Mouse (Mus musculus) lung, postnatal 14 days (tissue): ENCODE measurements around the gene Dennd4a.

ENCODE experiments used
- DNase-seq: peaks from one replicate; pipeline ENCODE4 v3.0.0; 2021

The Dennd4a gene

DNA sequence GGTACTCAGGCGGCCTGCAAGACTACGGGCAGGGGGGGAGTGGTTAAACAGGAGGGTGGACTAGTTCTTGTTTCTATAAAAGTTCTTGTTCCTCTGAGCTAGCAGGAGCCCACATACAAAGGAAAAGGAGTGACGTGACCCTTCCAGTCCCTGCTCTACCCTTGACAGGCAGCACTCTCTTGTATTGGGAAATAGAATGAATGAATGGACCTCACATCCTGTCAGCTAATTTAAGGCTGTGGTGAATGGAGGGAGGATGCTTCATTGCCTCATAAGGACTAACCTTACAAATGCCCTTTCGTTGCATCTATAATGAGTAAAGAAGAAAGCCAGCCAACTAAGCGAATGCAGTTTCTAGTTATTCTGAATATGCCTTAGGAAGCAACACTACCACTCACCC is 114.6 kb downstream of the Dennd4a start:
- DNase-seq: no peak

DNA sequence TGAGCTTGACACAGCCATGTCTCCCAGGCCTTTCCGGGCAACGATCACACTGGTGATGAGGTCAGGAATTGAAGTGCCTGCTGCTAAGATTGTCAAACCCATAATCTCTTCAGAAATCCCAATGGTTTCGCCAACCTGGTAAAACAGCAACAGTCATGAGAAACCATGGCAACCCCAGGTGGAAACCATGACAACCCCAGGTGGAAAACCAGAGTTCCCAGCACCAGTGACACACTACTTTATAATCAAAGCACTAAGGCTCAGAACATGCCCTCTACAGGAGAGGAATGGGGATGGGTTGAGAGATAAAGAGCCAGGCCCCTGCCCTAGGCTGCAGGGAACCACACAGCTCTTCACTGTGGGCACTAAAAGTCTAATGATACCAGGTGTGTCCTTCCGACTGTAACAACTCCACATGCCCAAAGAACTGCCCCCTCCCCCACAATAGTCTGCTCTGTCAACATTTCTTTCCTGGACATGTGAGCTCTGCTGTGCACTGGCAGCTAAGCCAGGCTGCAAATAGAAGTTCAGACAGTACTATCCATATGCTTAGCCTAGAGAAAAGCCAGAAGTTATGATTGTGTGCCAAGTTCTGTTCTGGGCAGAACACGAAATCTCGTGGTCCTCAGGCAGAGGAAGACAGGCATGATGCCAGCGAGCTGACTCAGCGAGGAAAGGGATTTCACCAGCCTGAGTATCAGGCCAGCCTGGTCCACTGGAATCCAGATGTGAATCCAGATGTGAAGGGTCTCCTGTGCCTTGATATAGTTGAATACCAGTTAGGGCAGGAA is 115.3 kb downstream of the Dennd4a start:
- DNase-seq: peak; percentile 52

DNA sequence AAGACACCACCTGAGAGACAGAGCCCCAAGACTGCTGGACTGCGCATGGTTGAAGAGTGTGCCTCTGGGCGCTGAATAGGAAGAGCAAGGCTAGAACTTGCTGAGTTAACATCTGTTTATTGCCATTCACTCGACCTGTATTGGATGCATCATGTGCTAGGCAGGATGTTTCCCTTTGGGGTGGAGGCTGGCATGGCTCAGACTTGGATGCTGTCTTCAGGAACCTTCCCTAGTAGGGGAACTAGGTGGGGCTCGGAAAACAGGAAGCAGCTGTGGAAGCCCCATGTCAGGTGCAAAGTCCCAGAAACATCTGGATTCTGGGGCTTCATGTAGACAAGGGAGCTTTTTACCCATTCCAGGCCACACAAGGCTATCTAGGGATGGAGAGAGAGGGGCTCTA is 119.1 kb downstream of the Dennd4a start:
- no peak for DNase-seq

DNA sequence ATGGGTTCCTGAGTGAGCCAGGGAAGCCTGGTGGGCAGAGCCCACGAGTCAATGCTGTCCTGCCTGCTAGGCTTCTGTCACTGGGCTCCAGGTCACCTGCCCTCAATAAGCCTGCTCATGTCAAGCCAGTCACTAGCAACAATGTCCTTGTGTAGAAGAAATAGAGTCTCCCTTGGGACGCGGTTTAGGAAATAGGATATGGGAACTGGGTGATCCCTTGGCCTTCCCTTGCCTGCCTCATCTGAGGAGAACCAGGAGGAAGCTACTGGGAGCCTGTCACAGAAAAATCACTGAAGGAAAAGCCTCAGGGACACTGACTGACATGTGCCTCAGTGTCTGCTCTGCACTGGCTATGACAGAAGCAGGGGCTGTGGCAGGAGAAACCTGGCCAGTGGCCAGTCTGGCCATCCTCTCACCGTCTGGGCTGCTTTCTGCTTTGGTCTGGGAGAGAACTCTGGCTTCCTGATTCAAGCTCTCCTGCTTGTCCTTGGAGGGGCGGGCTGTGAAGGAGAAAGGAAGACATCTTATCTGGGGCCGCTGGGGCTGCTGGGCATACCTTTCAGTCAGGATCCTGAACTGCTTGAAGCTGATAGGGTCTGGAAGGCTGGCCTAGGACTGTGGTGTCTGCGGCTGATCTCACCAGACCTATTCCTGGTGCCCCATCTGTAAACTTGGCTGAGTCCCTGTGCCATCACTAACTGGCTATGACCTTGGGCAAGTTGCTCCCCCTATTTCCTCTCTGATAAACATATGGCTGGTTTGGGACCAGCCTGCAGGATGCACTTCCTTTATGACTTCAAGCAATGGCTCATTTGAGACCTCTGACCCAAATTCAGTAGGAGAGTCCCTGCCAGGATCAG is 120.8 kb downstream of the Dennd4a start:
- DNase-seq: no peak

DNA sequence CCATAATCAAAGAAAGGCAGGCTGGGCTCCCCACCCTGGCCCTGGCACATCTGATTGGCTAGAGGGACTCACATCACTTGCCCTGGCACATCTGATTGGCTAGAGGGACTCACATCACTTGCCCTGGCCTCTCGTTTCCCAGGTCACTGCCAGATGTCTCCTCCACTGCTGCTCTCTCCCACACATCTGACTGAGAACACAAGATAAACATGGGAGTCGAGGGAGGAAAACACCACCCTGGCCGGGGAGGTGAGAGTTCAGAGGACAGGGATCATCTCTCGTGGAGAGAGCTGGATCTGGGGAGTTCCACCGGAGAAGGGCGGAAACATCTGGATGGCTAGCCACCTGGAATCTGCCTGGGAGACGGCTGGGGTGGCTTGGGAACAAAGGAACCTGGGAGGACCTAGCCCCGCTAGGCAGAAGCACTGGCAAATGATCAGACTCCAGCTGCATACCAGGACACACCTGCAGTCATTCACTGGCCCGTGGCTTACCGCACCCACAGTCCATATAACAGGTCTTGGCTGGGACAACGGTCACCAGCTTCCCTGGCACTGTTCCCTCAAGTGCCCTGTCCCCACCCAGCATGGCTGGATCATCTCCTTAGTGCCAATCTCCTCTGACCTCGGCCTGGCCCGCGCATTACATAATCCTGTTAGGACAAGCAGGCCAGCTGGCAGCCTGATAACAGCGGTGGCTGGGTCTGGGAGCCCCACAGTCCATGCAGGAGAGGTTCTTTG is 123.0 kb downstream of the Dennd4a start:
- DNase-seq: peak; percentile 41

DNA sequence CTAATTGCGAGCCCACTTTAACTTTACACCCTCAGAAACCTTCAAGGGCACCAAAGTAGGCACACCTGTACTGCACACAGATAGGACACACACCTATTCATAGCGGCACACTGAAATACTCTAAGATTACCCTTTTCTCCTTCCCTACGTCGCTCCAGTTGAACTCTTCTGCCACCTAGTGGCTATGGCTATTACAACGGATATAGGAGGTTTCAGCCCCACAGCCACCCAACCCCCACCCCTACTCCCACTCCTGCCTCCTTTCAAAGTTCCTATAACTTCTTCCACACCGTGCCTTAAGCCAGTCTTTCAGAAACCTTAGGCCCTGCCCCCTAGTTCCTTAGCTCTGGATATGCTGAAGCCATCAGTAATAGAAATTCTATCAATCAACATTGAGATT is 125.4 kb downstream of the Dennd4a start:
- peak; percentile 81 for DNase-seq

DNA sequence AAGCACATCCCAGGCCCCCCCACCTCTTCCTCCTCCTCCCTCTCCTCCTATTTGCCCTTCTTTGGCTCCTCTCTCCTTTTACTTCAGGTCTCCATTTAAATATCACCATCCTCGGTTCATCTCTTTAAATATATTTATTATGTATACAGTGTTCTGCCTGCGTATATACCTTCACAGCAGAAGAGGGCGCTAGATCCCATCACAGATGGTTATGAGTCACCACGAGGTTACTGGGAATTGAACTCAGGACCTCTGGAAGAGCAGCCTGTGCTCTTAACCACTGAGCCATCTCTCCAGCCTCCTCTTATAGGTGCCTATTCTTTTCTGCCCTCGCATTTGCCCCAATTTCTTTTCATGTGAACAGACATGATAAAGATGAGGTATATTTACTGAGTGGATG is 126.4 kb downstream of the Dennd4a start:
- DNase-seq: no peak

DNA sequence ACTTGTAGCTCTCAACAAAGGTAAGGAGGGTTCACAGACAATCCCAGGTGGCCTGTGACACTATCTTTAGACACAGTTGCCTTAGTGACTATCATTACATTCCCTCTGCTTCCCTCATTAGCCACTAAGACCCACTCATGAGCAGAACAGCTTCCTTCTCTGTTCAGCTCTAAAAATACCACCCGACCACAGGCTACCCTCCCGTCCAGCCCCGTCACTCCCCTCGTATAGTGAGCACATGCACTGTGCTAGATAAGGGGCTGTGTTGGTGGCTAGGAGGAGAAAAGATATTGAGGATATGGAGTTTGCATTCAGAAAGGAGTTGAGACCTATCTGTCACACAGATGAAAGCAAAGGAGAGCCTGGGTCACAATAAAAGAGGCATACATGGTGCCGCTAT is 127.4 kb downstream of the Dennd4a start:
- DNase-seq: no peak

DNA sequence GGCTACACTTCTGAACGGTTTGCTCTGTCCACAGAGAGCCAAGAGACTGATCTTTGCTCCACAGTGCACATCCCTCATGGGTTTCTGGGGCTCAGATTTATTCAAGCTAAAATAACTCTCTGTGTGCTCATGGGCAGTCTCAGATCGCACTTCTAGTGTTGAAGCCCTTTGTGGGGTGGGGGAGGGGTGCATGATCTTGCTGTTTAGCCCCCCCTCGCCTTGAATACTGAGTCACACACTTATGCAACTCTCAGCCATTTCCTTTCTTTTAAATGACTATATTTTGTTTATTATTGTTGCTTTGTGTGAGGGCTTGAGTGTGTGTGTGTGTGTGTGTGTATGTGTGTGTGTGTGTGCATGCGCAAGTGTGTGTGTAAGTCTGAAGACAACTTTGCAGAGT is 128.1 kb downstream of the Dennd4a start:
- DNase-seq: no peak

DNA sequence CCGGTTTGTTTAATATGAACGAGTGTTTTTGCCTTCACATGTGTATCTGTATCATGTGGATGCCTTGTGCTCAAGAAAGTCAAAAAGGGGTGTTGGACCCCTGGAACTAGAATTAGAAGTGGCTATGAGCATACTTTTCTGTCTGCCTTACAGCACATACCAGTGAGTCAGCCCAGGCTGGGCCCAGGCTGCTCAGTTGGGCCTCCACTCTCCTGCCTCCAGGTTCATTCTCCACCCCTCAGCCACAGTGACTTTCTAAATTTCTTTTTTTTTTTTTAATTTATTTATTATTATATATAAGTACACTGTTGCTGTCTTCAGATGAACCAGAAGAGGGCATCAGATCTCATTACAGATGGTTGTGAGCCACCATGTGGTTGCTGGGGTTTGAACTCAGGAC is 128.7 kb downstream of the Dennd4a start:
- no peak for DNase-seq

DNA sequence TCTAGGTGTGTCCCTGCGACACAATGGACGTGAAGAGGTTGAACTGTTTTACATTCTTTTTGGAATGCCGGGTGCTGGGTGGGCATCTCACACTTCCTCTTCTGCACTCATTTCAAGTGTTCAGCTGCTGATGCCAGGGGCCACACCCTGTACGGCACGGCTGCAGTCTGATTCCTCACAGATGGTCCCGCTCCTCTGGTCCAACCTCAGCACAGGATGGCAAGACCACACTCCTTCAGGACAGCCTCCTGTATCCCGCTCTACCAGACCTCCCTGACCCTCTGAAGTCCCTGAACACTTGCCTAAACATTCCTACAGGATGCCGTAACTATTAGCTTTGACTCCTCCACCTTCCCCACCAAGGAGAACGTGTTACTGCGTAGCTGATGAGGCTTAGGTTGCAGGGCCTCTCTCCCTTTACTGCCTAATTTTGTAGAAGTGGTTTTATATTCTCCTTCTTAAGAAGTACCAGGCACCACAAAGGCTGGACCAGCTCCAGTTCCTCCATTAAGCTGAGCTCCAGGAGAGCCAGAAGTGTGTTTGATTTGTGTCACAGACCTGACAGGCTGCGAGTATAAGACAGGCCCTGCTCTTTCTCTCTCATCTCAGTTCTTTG is 129.7 kb downstream of the Dennd4a start:
- no peak for DNase-seq

DNA sequence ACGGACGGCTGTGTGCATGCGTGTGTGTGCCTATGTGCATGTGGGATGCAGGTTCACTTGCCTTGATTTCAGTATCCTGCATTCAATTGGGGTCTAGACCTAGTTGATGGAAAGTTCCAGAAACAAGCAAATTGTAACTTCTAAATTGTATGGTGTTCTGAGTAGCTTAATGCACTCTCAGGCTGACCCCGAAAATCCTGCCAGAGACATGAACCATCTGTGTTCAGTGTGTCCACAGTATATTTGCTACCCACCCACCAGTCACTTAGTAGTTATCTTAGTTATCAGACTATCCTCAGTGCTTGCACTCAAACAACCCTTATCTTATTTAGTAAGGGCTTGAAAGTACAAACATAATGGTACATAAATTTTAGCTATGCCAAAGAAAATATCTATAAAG is 130.5 kb downstream of the Dennd4a start:
- no peak for DNase-seq

DNA sequence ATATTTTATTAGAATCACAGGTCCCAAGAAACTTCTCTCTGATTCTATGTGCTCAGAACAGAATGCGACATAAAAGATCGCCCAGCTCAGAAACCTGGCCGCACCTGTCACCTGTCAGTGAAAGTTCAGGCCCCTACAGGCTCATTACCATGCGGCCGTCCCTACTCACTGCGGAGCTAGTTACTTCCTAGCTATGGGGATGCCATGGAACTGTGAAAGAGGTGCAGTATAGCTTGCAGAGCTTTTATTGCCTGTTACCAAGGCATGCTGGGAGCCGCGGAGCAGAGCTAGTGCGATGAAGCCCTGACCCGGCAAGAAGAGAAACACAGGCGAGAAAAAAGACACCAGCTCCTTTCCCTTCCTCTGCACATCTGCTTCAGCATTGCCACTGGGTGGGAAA is 132.9 kb downstream of the Dennd4a start:
- DNase-seq: no peak

DNA sequence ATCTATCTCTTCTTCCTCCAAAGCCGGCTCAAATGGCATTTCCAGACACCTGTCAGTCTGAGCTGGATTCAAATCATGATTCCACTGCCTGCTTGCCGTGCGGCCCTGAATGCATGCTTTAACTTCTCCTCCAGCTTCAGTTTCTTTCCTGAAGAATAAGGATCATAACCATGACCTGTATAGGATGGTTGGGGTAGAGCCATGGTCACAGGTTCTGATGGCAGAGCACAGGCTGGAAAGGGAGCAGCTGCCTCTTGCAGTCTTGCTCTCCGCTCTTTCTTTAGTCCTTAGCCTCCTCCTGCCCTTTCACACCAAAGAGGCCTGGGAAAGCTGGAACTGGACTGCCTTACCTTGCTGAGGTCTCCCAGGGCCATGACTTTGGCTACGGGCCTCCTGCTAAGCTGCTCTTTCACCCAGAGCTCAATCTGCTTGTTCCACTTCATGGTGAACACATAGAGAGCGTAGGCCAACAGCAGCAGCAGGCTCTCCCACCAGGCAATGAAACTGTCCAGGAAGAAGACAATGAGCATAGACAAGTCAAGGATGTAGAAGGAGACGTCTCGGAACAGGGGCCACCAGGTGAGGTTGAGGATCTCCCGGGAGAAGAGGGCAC is 136.4 kb downstream of the Dennd4a start:
- DNase-seq: no peak

DNA sequence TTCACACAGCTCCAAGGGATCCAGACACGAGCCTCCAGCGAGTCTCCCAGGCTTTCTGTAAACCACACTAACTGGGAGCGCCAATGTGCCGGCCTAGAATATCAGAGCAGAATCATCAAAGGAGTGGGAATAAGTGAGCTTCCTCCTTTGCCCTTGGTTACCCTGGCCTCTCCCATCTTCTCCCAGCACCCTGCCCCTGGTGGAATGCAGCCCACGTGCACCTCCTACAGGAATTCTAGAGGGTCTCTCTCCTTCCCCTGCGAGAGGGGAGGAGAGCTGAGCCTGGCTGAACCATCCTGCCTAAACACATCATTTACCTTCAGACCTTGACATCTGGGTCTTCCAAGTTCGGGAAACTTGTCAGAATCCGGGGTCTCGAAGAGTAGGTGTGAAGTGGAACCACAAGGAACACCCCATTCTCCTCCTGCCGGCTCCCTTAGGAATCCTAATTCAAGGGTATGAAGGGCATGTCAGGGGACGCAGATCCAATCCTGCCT is 140.1 kb downstream of the Dennd4a start, which contains the start of gene Slc24a1:
Gene Slc24a1, minus strand, starts transcription at position 447 of the 497 bp plus-strand sequence.
- no peak for DNase-seq

DNA sequence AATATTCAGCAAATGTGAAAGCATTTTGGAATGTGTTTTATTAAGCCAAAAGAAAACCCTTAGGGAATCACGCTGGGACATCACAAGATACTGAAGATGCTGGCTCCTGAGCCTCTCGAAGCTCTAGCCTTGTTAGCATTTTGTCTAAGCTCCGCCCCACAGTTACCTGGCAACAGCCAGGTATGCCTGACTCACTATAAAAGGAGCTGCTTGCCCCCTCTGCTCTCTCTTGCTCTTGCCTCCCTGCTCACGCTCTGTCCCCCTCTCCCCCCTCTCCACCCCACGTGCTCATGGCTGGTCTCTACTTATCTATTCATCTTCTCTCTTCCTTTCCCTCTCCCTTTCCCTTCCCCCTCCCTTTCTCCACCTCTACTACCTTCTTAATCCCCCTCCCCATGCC is 140.9 kb downstream of the Dennd4a start:
- DNase-seq: no peak

DNA sequence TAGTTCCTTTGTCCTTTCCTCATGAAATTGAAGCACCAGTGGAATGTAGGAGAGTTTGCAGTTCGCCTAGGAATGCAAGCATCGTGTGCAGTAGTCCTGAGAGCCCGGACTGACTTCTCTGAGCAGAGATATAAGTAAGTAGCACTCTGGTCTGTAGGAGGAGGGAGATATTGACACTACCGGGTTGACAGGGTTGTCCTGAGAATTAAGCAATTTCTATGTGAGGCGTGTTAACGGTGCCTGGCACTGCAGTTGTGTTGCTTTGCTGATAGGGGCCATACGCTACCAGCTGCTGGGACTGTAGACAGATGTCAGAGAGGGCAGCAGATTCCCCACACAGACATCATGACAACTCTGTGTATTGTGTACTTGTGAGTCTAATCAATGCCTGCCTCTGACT is 142.1 kb downstream of the Dennd4a start:
- DNase-seq: no peak

DNA sequence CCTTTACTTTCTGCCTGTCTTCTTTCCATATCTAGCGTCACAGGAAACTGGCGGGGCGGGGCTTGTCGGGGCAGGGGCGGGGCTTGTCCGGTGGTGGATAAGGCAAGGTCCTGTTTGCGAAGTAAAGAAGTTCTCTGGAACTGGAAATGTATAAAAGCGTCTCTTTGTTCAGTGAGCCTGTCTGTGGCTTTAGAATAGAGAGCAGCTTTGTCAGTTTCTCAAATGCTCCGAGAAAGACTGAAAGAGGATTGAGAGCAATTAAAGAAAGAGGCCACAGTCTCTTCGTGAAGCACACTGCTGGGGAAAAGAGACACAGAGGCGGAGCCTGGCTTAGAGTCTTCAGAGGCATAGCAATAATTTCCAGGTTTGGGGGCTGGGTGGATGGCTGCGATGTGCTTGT is 145.2 kb downstream of the Dennd4a start:
- peak; percentile 42 for DNase-seq

DNA sequence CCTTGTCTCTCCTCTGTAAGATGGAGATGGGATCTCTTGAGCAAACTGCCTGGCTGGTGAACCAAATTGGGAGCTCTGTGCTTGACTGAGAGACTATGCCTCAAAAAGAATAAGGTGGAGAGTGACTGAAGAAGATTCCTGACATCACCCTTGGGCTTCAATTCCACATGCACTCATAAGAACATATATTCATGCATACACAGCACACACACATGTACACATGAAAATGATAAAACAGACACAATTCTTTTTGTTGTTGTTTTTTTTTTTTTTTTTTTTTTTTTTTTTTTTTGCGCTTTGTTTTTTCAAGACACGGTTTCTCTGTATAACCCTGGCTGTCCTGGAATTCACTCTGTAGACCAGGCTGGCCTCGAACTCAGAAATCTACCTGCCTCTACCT is 146.1 kb downstream of the Dennd4a start:
- DNase-seq: no peak

DNA sequence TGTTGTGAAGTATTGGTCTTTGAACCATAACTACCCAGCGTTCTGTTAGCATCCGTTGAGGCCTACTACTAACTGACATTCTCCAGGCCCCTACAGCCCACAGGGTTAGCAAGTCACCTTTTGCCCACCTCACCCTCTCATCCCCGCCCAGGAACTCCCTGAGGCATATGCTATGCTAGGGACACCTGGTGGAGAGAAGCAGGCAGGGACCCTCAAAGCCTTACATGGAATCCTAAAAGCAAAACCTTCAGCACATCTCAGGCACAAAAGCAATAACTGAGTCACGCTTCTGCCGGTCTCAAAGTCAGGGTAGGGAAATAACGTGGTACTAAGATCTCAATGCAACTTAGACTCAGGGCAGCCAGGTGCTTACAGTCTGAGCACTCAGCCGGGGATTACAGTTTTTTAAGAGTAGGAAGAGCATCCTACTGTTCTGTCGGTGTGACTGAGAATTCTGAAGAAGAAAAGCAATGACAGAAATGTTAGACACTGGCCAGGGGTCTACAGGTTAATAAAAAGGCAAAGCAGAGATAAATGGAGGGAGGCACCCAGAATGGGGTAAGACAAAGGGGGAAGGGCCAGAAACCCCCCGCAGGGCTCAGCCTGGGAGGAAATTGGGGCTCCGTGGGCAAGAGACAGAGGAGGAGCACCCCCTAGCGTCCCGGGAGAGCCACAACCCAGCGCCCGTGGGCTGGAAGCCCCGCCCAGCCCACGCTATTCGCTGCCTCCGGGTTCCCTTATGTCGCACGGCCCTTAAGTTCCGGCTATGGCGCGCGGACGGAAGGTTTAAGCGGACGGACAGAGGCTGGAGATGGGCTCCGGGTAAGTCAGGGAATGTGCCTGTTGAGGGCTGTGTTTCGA is 149.2 kb downstream of the Dennd4a start, which contains the start of gene Ints14:
Gene Ints14, plus strand, starts transcription at position 789 of the 861 bp plus-strand sequence.
- peak; percentile 98 for DNase-seq

DNA sequence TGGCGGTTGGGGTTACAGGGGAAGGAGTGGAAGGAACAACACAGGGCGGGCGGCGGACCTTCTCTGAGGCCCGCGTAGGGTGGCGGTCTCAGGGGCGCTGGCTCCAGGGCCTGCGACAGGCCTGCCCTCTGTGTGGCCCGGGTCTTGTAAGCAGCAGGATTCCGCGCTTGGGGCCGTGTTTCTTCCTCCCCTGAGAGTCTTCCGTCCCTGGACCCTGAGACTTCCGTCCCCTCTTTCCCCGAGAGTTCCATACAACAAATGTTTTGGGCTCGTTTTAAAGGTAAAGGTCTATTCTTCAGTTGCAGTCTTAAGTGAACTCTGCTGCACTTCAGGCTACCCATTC is 149.8 kb downstream of the Dennd4a start:
- no peak for DNase-seq
